Mouse (Mus musculus): ENCODE data around the gene Adamts1.

GRCm38 (mm10) chr16:85803613-85804551, 969 bp upstream of the Adamts1 start:
- no peak for TF ChIP-seq CTCF (IDR thresholded peaks at IDR 0.05; ENCODE audit: low read depth)
- TF ChIP-seq EP300 (optimal IDR thresholded peaks at IDR 0.05): no peak
